In genomic region chr2:30794179-30795108, GRCm38 (mm10) we compare ENCODE assay signal across 8 mouse cellular contexts. TPM values are rescaled to one million over a fixed set of nuclear protein-coding genes. Genes with fewer than 3 reads are reported as not detected.
DNase-seq lines count a peak whose midpoint lies in the region; ATAC-seq lines count a peak whose summit lies in the region.

No protein-coding gene starts in this region.

- H3K27ac ChIP-seq in heart, embryonic 12.5 days (ENCODE audit: poor library complexity, severe bottlenecking): peak overlapping the region; percentile 53; the same call in 1 of the 2 replicates
- peak overlapping the region; percentile 82 for H3K27ac ChIP-seq in kidney, embryonic 16.5 days (ENCODE audit: low read length)

- H3K4me2 ChIP-seq in heart, embryonic 12.5 days: peak overlapping the region; percentile 74
- peak overlapping the region; percentile 65 for H3K4me2 ChIP-seq in kidney, embryonic 16.5 days (replicated peaks; ENCODE audit: low read depth, low read length)

- peak overlapping the region; percentile 59 for H3K4me3 ChIP-seq in erythroblast, embryonic 14.5 days (replicated peaks)
- peak overlapping the region; percentile 49 for H3K4me3 ChIP-seq in heart, embryonic 12.5 days
- peak overlapping the region; percentile 47 for H3K4me3 ChIP-seq in kidney, embryonic 16.5 days (ENCODE audit: low read length)

- H3K27me3 ChIP-seq in erythroblast, embryonic 14.5 days (ENCODE audit: control insufficient read depth): peaks cover 49% of the 10 kb centered on the region
- peaks cover 20% of the 10 kb centered on the region for H3K27me3 ChIP-seq in heart, embryonic 12.5 days (replicated peaks)
- H3K27me3 ChIP-seq in kidney, embryonic 16.5 days (ENCODE audit: insufficient read depth, low read length): no peaks in the 10 kb centered on the region

- WGBS in heart, embryonic 12.5 days: 6% methylated on average over 48 of the region's 48 CpGs
- WGBS in kidney, embryonic 16.5 days: 5% methylated on average over 48 of the region's 48 CpGs

- H3K4me1 ChIP-seq in erythroblast, embryonic 14.5 days (ENCODE audit: control insufficient read depth): peaks cover 22% of the 10 kb centered on the region
- H3K4me1 ChIP-seq in heart, embryonic 12.5 days (replicated peaks): peaks cover 20% of the 10 kb centered on the region
- peaks cover 40% of the 10 kb centered on the region for H3K4me1 ChIP-seq in kidney, embryonic 16.5 days (ENCODE audit: insufficient read depth, low read length)

- H3K36me3 ChIP-seq in erythroblast, embryonic 14.5 days (ENCODE audit: control insufficient read depth): no peaks in the 10 kb centered on the region
- no peaks in the 10 kb centered on the region for H3K36me3 ChIP-seq in heart, embryonic 12.5 days
- H3K36me3 ChIP-seq in kidney, embryonic 16.5 days (ENCODE audit: insufficient read depth, low read length): no peaks in the 10 kb centered on the region

- H3K9me3 ChIP-seq in erythroblast, embryonic 14.5 days (ENCODE audit: control insufficient read depth, low read length): no peaks in the 10 kb centered on the region
- no peaks in the 10 kb centered on the region for H3K9me3 ChIP-seq in heart, embryonic 12.5 days (replicated peaks)
- H3K9me3 ChIP-seq in kidney, embryonic 16.5 days (ENCODE audit: low read length): no peaks in the 10 kb centered on the region

- peak; percentile 74 for ATAC-seq in heart, embryonic 12.5 days (ENCODE audit: insufficient number of reproducible peaks, low FRiP score)
- peak; percentile 81 for ATAC-seq in kidney, embryonic 16.5 days (ENCODE audit: low FRiP score, low TSS enrichment)

- peak; percentile 87 for DNase-seq in CD4-positive helper T cell, adult 2 months (ENCODE audit: low read depth, low spot score)
- DNase-seq in brain, embryonic 18.5 days (ENCODE audit: low read depth, low spot score): peak; percentile 76
- peak; percentile 89 for DNase-seq in liver
- DNase-seq in monocyte, adult 2 months (ENCODE audit: low read depth in 1 of 2, low spot score in 2 of 2): peak; percentile 68 to 87
- DNase-seq in spleen, postnatal 14 days (ENCODE audit: low spot score in 2 of 2): peak; percentile 83 to 90

- peak overlapping the region; percentile 72 for H3K9ac ChIP-seq in heart, embryonic 12.5 days
- H3K9ac ChIP-seq in kidney, embryonic 16.5 days (replicated peaks; ENCODE audit: low read length): peak overlapping the region; percentile 73

RNA-seq across cellular contexts. Expression of gene 1700001O22Rik, which starts 9.0 kb away (rescaled TPM):
- not detected in 2 replicates for polyA plus RNA-seq in erythroblast, embryonic 14.5 days (2012)
- polyA plus RNA-seq in heart, embryonic 12.5 days (2016; fragmentation: Nextera tagmentation; extraction: Ambion mirVana): 1.0 and 2.2 TPM in 2 replicates
- 5.1 and 5.2 TPM in 2 replicates for polyA plus RNA-seq in kidney, embryonic 16.5 days (2015; fragmentation: Nextera tagmentation; extraction: Ambion mirVana)

RNA-seq across cellular contexts. Expression of gene Ntmt1, which starts 13.2 kb away (rescaled TPM):
- 1.8 TPM in 2 replicates for polyA plus RNA-seq in erythroblast, embryonic 14.5 days (2012)
- polyA plus RNA-seq in heart, embryonic 12.5 days (2016; fragmentation: Nextera tagmentation; extraction: Ambion mirVana): 77.2 and 78.8 TPM in 2 replicates
- 92.9 and 94.9 TPM in 2 replicates for polyA plus RNA-seq in kidney, embryonic 16.5 days (2015; fragmentation: Nextera tagmentation; extraction: Ambion mirVana)

RNA-seq across cellular contexts. Expression of gene Asb6, which starts 35.7 kb away (rescaled TPM):
- 16.3 and 18.5 TPM in 2 replicates for polyA plus RNA-seq in erythroblast, embryonic 14.5 days (2012)
- 24.2 and 25.5 TPM in 2 replicates for polyA plus RNA-seq in heart, embryonic 12.5 days (2016; fragmentation: Nextera tagmentation; extraction: Ambion mirVana)
- 39.0 and 42.7 TPM in 2 replicates for polyA plus RNA-seq in kidney, embryonic 16.5 days (2015; fragmentation: Nextera tagmentation; extraction: Ambion mirVana)

RNA-seq across cellular contexts. Expression of gene Prrx2, which starts 40.3 kb away (rescaled TPM):
- not detected in 2 replicates for polyA plus RNA-seq in erythroblast, embryonic 14.5 days (2012)
- polyA plus RNA-seq in heart, embryonic 12.5 days (2016; fragmentation: Nextera tagmentation; extraction: Ambion mirVana): 58.8 and 63.9 TPM in 2 replicates
- polyA plus RNA-seq in kidney, embryonic 16.5 days (2015; fragmentation: Nextera tagmentation; extraction: Ambion mirVana): 7.7 and 8.0 TPM in 2 replicates

Comparison
In these comparisons a context has a peak if more than half of its experiments do, and no peak if none do; other contexts are left out.
1. Peak in every context shown above with its lines: DNase-seq, ATAC-seq, H3K4me3 ChIP-seq and H3K27ac ChIP-seq.
2. RNA of gene Ntmt1, which starts 13.2 kb away (polyA plus RNA-seq): 92.9 to 94.9 TPM in kidney, embryonic 16.5 days and 77.2 to 78.8 TPM in heart, embryonic 12.5 days; 1.8 TPM in erythroblast, embryonic 14.5 days; every median in the first group is over 10 times any median in the second.